Mouse (Mus musculus): ENCODE data around the gene Srcin1.

- TF ChIP-seq CTCF (IDR thresholded peaks at IDR 0.05; ENCODE audit: low read depth, low read length), result no peak
- no peak for TF ChIP-seq POLR2AphosphoS5 (IDR thresholded peaks at IDR 0.05; ENCODE audit: insufficient replicate concordance, low read depth, low read length)
- no peak for TF ChIP-seq TAL1 (conservative IDR thresholded peaks at IDR 0.05; ENCODE audit: low read depth, low read length)
- no peak for TF ChIP-seq GATA2 (IDR thresholded peaks at IDR 0.05; ENCODE audit: borderline replicate concordance, low read depth, low read length)
These were observed 43.6 kb downstream of the Srcin1 start for GRCm38 (mm10) chr11:97532354-97532753.
